Mouse (Mus musculus): ENCODE results near the gene Ermap. TPM values are rescaled to one million over a fixed set of nuclear protein-coding genes. Genes with fewer than 3 reads are reported as not detected.
A peak's percentile ranks its signal among the peaks of the same experiment; 100 is the strongest.

The Ermap gene
- polyA plus RNA-seq, 1 experiment from 2014 or later, result 0.33 TPM

GRCm38 (mm10) chr4:119173851-119174453 lies 15.9 kb downstream of the Ermap start, which contains the start of gene Zfp691:
Zfp691 (minus strand) TSS chr4:119174195.
- ATAC-seq, result peak; percentile 100
- no peaks in the 10 kb centered on the region for H3K9me3 ChIP-seq (ENCODE audit: control insufficient read depth, low read length)
- H3K9ac ChIP-seq (ENCODE audit: low read depth, low read length), result peak within 1 kb of the TSS; percentile 83
- no peaks in the 10 kb centered on the region; the same call in 1 of the 2 replicates for H3K36me3 ChIP-seq (ENCODE audit: control insufficient read depth, insufficient read depth, low read length)
- peak within 1 kb of the TSS; percentile 74 for H3K27ac ChIP-seq (ENCODE audit: low read depth, low read length)
- peaks cover 13% of the 10 kb centered on the region for H3K4me1 ChIP-seq (ENCODE audit: control insufficient read depth, insufficient read depth, low read depth, low read length)
- peak within 1 kb of the TSS; percentile 62 for H3K4me3 ChIP-seq (ENCODE audit: low read length)
- under 1% methylated on average over 40 of the region's 40 CpGs for WGBS
- H3K27me3 ChIP-seq (replicated peaks; ENCODE audit: control insufficient read depth, insufficient read depth, low read length), result no peaks in the 10 kb centered on the region
- H3K4me2 ChIP-seq (ENCODE audit: low read length), result peak within 1 kb of the TSS; percentile 84

GRCm38 (mm10) chr4:119172919-119173650 lies 16.7 kb downstream of the Ermap start:
- Histone ChIP-seq H3K4me3 (ENCODE audit: low read length) (peak overlapping the region; percentile 62), H3K36me3 (ENCODE audit: control insufficient read depth, insufficient read depth, low read length) (no peaks in the 10 kb centered on the region; the same call in 1 of the 2 replicates), H3K9ac (ENCODE audit: low read depth, low read length) (peak overlapping the region; percentile 83), H3K27ac (ENCODE audit: low read depth, low read length) (peak overlapping the region; percentile 74), H3K4me2 (ENCODE audit: low read length) (peak overlapping the region; percentile 84), H3K27me3 (replicated peaks; ENCODE audit: control insufficient read depth, insufficient read depth, low read length) (no peaks in the 10 kb centered on the region), H3K4me1 (ENCODE audit: control insufficient read depth, insufficient read depth, low read depth, low read length) (peaks cover 13% of the 10 kb centered on the region), H3K9me3 (ENCODE audit: control insufficient read depth, low read length) (no peaks in the 10 kb centered on the region)
- WGBS, result 38% methylated on average over 18 of the region's 18 CpGs
- no peak for ATAC-seq

GRCm38 (mm10) chr4:119167663-119168062 lies 22.1 kb downstream of the Ermap start:
- H3K36me3 ChIP-seq (ENCODE audit: control insufficient read depth, insufficient read depth, low read length), result no peaks in the 10 kb centered on the region; the same call in 1 of the 2 replicates
- H3K9me3 ChIP-seq (ENCODE audit: control insufficient read depth, low read length), result no peaks in the 10 kb centered on the region
- H3K27me3 ChIP-seq (replicated peaks; ENCODE audit: control insufficient read depth, insufficient read depth, low read length), result no peaks in the 10 kb centered on the region
- no peak overlapping the region for H3K4me2 ChIP-seq (ENCODE audit: low read length)
- no peak overlapping the region for H3K4me3 ChIP-seq (ENCODE audit: low read length)
- H3K9ac ChIP-seq (ENCODE audit: low read depth, low read length), result no peak overlapping the region
- peak; percentile 53; the same call in 1 of the 2 replicates for ATAC-seq
- H3K4me1 ChIP-seq (ENCODE audit: control insufficient read depth, insufficient read depth, low read depth, low read length), result peaks cover 2% of the 10 kb centered on the region
- H3K27ac ChIP-seq (ENCODE audit: low read depth, low read length), result no peak overlapping the region
- WGBS, result 2% methylated on average over 4 of the region's 4 CpGs

- no peaks in the 10 kb centered on the region for H3K4me1 ChIP-seq (ENCODE audit: control insufficient read depth, insufficient read depth, low read depth, low read length)
- H3K36me3 ChIP-seq (ENCODE audit: control insufficient read depth, insufficient read depth, low read length), result no peaks in the 10 kb centered on the region; the same call in 1 of the 2 replicates
- H3K27me3 ChIP-seq (replicated peaks; ENCODE audit: control insufficient read depth, insufficient read depth, low read length), result no peaks in the 10 kb centered on the region
- no peak overlapping the region for H3K4me2 ChIP-seq (ENCODE audit: low read length)
- no peak for ATAC-seq
- no peaks in the 10 kb centered on the region for H3K9me3 ChIP-seq (ENCODE audit: control insufficient read depth, low read length)
- WGBS, result 92% methylated on average over 4 of the region's 4 CpGs
- H3K9ac ChIP-seq (ENCODE audit: low read depth, low read length), result no peak overlapping the region
- H3K4me3 ChIP-seq (ENCODE audit: low read length), result no peak overlapping the region
- no peak overlapping the region for H3K27ac ChIP-seq (ENCODE audit: low read depth, low read length)
Observed at GRCm38 (mm10) chr4:119167068-119167467, 22.7 kb downstream of the Ermap start.

GRCm38 (mm10) chr4:119165916-119166315 lies 23.9 kb downstream of the Ermap start:
- no peak overlapping the region for H3K9ac ChIP-seq (ENCODE audit: low read depth, low read length)
- no peaks in the 10 kb centered on the region for H3K4me1 ChIP-seq (ENCODE audit: control insufficient read depth, insufficient read depth, low read depth, low read length)
- H3K4me2 ChIP-seq (ENCODE audit: low read length), result no peak overlapping the region
- no peaks in the 10 kb centered on the region for H3K27me3 ChIP-seq (replicated peaks; ENCODE audit: control insufficient read depth, insufficient read depth, low read length)
- H3K9me3 ChIP-seq (ENCODE audit: control insufficient read depth, low read length), result no peaks in the 10 kb centered on the region
- no peak overlapping the region for H3K27ac ChIP-seq (ENCODE audit: low read depth, low read length)
- no peak for ATAC-seq
- no peaks in the 10 kb centered on the region; the same call in 1 of the 2 replicates for H3K36me3 ChIP-seq (ENCODE audit: control insufficient read depth, insufficient read depth, low read length)
- no peak overlapping the region for H3K4me3 ChIP-seq (ENCODE audit: low read length)
- whole genome bisulfite sequencing, result 86% methylated on average over 7 of the region's 7 CpGs

- no peaks in the 10 kb centered on the region for H3K36me3 ChIP-seq (ENCODE audit: control insufficient read depth, insufficient read depth, low read length)
- no peaks in the 10 kb centered on the region for H3K4me1 ChIP-seq (ENCODE audit: control insufficient read depth, insufficient read depth, low read depth, low read length)
- no peaks in the 10 kb centered on the region for H3K9me3 ChIP-seq (ENCODE audit: control insufficient read depth, low read length)
- no peak overlapping the region for H3K9ac ChIP-seq (ENCODE audit: low read depth, low read length)
- H3K4me3 ChIP-seq (ENCODE audit: low read length), result no peak overlapping the region
- H3K4me2 ChIP-seq (ENCODE audit: low read length), result no peak overlapping the region
- H3K27ac ChIP-seq (ENCODE audit: low read depth, low read length), result no peak overlapping the region
- 76% methylated on average over 4 of the region's 4 CpGs for WGBS
- H3K27me3 ChIP-seq (replicated peaks; ENCODE audit: control insufficient read depth, insufficient read depth, low read length), result no peaks in the 10 kb centered on the region
- no peak for ATAC-seq
Observed at GRCm38 (mm10) chr4:119162990-119163389, 26.8 kb downstream of the Ermap start.

GRCm38 (mm10) chr4:119161358-119161757 lies 28.5 kb downstream of the Ermap start:
- no peak for ATAC-seq
- no peaks in the 10 kb centered on the region for H3K9me3 ChIP-seq (ENCODE audit: control insufficient read depth, low read length)
- no peaks in the 10 kb centered on the region for H3K27me3 ChIP-seq (replicated peaks; ENCODE audit: control insufficient read depth, insufficient read depth, low read length)
- no peak overlapping the region for H3K9ac ChIP-seq (ENCODE audit: low read depth, low read length)
- no peak overlapping the region for H3K4me2 ChIP-seq (ENCODE audit: low read length)
- 77% methylated on average over 3 of the region's 3 CpGs for WGBS
- H3K4me1 ChIP-seq (ENCODE audit: control insufficient read depth, insufficient read depth, low read depth, low read length), result no peaks in the 10 kb centered on the region
- no peak overlapping the region for H3K4me3 ChIP-seq (ENCODE audit: low read length)
- H3K27ac ChIP-seq (ENCODE audit: low read depth, low read length), result no peak overlapping the region
- H3K36me3 ChIP-seq (ENCODE audit: control insufficient read depth, insufficient read depth, low read length), result no peaks in the 10 kb centered on the region

- H3K4me3 ChIP-seq (ENCODE audit: low read length), result no peak overlapping the region
- H3K27ac ChIP-seq (ENCODE audit: low read depth, low read length), result no peak overlapping the region
- no peaks in the 10 kb centered on the region for H3K4me1 ChIP-seq (ENCODE audit: control insufficient read depth, insufficient read depth, low read depth, low read length)
- no peaks in the 10 kb centered on the region for H3K36me3 ChIP-seq (ENCODE audit: control insufficient read depth, insufficient read depth, low read length)
- WGBS, result 88% methylated on average over 5 of the region's 5 CpGs
- no peak overlapping the region for H3K9ac ChIP-seq (ENCODE audit: low read depth, low read length)
- ATAC-seq, result no peak
- no peaks in the 10 kb centered on the region for H3K9me3 ChIP-seq (ENCODE audit: control insufficient read depth, low read length)
- H3K27me3 ChIP-seq (replicated peaks; ENCODE audit: control insufficient read depth, insufficient read depth, low read length), result no peaks in the 10 kb centered on the region
- H3K4me2 ChIP-seq (ENCODE audit: low read length), result no peak overlapping the region
Observed at GRCm38 (mm10) chr4:119157891-119158290, 31.9 kb downstream of the Ermap start.

GRCm38 (mm10) chr4:119157186-119157585 lies 32.6 kb downstream of the Ermap start:
- Histone ChIP-seq H3K4me2 (ENCODE audit: low read length) (no peak overlapping the region), H3K9me3 (ENCODE audit: control insufficient read depth, low read length) (no peaks in the 10 kb centered on the region), H3K9ac (ENCODE audit: low read depth, low read length) (no peak overlapping the region), H3K27ac (ENCODE audit: low read depth, low read length) (no peak overlapping the region), H3K4me1 (ENCODE audit: control insufficient read depth, insufficient read depth, low read depth, low read length) (no peaks in the 10 kb centered on the region), H3K27me3 (replicated peaks; ENCODE audit: control insufficient read depth, insufficient read depth, low read length) (no peaks in the 10 kb centered on the region), H3K36me3 (ENCODE audit: control insufficient read depth, insufficient read depth, low read length) (no peaks in the 10 kb centered on the region), H3K4me3 (ENCODE audit: low read length) (no peak overlapping the region)
- 36% methylated on average over 2 of the region's 2 CpGs for WGBS
- ATAC-seq, result no peak
